Mouse (Mus musculus) left cerebral cortex, adult 2 months (tissue): ENCODE measurements around the gene Ankrd17. TPM values are rescaled to one million over a fixed set of nuclear protein-coding genes. Genes with fewer than 3 reads are reported as not detected.

Experiments
- DNase-seq, 2 experiments: peaks; one replicate each; pipeline ENCODE4 v3.0.0; 2021 to 2022; ENCODE audit warnings: low spot score in 2 of 2, mixed read lengths in 1 of 2; ENCODE audit errors: extremely low spot score in 1 of 2
- H3K27ac ChIP-seq: fragments of 200-600 bp; 2 replicates; pipeline ENCODE4 v1.8.1; 2022
- H3K4me3 ChIP-seq: fragments of 200-600 bp; 2 replicates; pipeline ENCODE4 v1.8.1; 2022
- CTCF ChIP-seq: fragments of 200-600 bp; IDR thresholded peaks from 2 replicates; pipeline ENCODE4 v1.8.1; 2022; ENCODE audit warnings: antibody characterized with exemption, mild to moderate bottlenecking, moderate library complexity
- intact Hi-C: fragments of 180-260 bp; cut with DNase I; formaldehyde crosslinking; loops from one replicate; pipeline ENCODE4 v1.15.1; 2025
- total RNA-seq, 2 experiments: library from RNA; stranded (reverse); gene quantifications; 2 replicates each; pipeline ENCODE4 v1.2.3; 2021

The Ankrd17 gene
- total RNA-seq, 2 experiments from 2014 or later: 124 TPM

DNA sequence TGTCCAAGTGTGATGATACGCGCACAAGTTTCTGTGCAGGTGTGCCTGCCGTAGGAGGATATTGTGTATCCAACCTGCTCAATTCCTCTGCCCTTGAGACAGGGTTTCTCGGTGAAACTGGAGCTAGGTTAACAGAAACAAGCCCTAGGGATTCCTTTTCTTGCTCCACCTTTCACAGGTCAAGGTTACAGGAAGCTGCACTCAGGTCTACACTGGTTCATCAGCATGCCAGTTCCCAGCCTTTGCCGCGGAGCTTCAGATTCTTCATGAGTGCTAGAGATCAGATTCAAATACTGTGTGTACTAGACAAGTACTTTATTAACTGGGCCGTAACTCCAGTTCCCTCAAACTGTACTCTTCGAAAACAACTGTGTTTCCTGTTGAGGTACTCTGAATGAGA is 131.2 kb downstream of the Ankrd17 start:
- TF ChIP-seq CTCF: no peak
- intact Hi-C loops: no loop called here
- Histone ChIP-seq H3K27ac (no peak overlapping the region), H3K4me3 (no peak overlapping the region)
- no peak for DNase-seq

- no peak for DNase-seq
- TF ChIP-seq CTCF: no peak
- H3K27ac ChIP-seq: no peak overlapping the region
- intact Hi-C loops: no loop called here
- H3K4me3 ChIP-seq: no peak overlapping the region
Observed at GRCm38 (mm10) chr5:90233305-90233704, 133.1 kb downstream of the Ankrd17 start.

DNA sequence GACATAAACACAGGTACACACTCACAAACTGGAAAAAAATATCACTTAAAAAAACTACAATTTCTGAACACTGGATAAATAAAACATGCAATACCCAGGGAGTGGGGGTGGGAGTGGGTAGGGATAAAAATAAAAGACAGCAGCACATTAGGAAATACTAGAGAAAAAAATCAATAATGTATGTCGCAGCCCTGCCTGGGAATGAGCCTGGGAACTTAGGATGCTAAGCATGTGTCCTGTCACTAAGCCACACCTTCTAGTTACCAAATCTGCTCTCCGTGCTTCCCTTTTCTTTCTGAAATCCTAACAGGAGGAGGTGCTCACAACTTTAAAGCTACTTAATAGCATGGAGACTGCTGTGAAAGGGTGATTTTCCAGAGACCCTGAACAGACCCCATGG is 136.6 kb downstream of the Ankrd17 start:
- Histone ChIP-seq H3K27ac (no peak overlapping the region), H3K4me3 (no peak overlapping the region)
- no peak for DNase-seq
- no peak for TF ChIP-seq CTCF
- intact Hi-C loops: loop anchor here (10.0 kb wide), 1 partner anchor 705 kb away; the partner anchor contains the start of gene Mthfd2l

DNA sequence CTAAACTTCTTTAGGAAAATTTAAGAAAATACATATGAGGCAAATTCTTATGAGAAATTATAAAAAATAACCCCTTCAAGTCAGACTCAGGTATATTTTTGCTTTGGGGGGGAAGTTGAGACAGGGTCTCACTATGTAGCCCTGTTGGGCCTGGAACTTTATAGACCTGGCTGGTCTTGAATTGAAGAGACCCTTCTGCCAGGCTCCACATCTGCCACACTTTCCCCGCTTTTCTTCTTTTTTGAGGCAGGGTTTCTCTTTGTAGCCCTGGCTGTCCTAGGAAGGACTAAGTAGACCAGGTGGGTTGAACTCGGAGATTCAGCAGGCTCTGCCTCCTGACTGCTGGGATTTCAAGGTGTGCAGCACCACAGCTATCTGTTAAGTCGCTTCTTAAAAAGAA is 139.7 kb downstream of the Ankrd17 start:
- no peak for DNase-seq
- Histone ChIP-seq H3K4me3 (no peak overlapping the region), H3K27ac (no peak overlapping the region)
- TF ChIP-seq CTCF: no peak
- intact Hi-C loops: loop anchor here (10.0 kb wide), 1 partner anchor 708 kb away; the partner anchor contains the start of gene Mthfd2l

DNA sequence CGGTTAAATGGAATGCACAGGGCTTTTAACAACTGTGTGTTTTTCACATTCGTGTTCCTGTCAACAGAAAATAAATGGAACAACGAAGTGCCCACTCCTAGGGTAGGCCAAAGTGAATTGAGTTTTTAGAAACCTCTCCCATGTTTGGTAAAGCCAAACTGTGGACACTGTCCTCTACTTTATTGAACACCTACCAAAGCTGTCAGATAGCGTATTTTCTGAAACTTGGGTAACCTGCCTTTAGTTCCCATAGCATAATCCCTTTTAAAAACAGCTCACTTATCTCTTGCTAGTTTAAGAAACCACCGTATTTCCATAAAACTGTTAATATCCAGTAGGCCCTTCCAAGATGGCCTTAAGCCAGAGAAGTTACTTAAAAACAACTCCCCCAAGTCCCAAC is 141.6 kb downstream of the Ankrd17 start:
- DNase-seq: no peak
- H3K27ac ChIP-seq: no peak overlapping the region
- intact Hi-C loops: loop anchor here (1.0 to 10.0 kb wide), 4 partner anchors 142 to 710 kb away; partner anchors contain the start of genes Ankrd17, Mthfd2l and Rassf6
- no peak overlapping the region for H3K4me3 ChIP-seq
- no peak for TF ChIP-seq CTCF

DNA sequence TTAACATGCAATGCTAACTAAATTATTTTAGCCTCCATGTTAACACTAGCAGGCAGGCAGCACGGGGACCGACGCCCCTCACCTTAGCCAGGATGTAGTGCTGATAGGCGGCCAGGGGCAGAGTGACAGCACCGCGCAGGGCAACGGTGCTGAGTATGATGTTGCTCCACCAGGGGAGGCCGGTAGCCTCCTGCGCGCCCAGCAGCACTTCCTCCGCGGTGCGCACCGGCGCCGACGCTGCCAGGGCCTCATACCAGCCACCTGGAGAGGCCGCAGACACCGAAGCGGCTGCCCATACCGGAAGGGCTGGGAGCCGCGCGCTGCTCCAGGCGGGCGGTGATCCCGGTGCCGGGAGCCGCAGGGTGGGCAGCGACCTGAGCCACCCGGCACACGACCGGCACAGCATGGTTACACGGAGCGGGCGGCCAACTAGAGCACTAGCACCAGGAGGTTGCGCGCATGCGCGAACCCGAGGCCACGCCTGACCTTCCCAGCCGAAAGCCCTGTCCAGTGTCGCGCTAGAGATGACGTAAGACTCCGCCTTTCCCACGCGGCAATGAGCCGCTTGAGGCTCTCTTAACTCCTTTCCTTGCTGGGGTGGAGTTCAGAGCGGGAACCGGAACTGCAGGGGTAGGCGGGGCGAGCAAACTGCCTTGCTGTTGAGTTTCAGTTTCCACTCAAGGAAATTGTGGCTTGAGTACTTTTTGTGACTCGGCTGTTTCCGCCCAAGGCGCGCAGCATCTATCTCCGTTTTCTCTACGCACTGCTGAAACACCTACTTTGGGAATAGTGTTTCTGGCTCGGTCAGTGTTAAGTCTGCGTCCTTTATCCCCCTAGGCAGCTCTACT is 142.6 kb downstream of the Ankrd17 start, which contains the start of gene Cox18:
Gene Cox18 (minus strand): TSS at position 468 of the 848 bp plus-strand sequence.
- TF ChIP-seq CTCF: no peak; the same call in 1 of the 2 replicates
- Histone ChIP-seq H3K27ac (peak within 1 kb of the TSS; percentile 86), H3K4me3 (peak within 1 kb of the TSS; percentile 98)
- intact Hi-C loops: loop anchor here (1.0 to 10.0 kb wide), 4 partner anchors 143 to 711 kb away; partner anchors contain the start of genes Ankrd17, Mthfd2l and Rassf6
- peak; percentile 98 to 99 for DNase-seq

GRCm38 (mm10) chr5:90222937-90223336 is 143.4 kb downstream of the Ankrd17 start:
- peak overlapping the region; percentile 86 for H3K27ac ChIP-seq
- DNase-seq: no peak
- intact Hi-C loops: loop anchor here (5.0 to 10.0 kb wide), 3 partner anchors 364 to 712 kb away; partner anchors contain the start of genes Mthfd2l and Rassf6

GRCm38 (mm10) chr5:90217791-90218190 is 148.6 kb downstream of the Ankrd17 start:
- intact Hi-C loops: no loop called here
- Histone ChIP-seq H3K4me3 (no peak overlapping the region), H3K27ac (no peak overlapping the region)
- no peak for TF ChIP-seq CTCF
- DNase-seq: no peak

More at GRCm38 (mm10) chr5:90222937-90223336, 143.4 kb downstream of the Ankrd17 start:
- no peak for TF ChIP-seq CTCF
- H3K4me3 ChIP-seq: peak overlapping the region; percentile 98

DNA sequence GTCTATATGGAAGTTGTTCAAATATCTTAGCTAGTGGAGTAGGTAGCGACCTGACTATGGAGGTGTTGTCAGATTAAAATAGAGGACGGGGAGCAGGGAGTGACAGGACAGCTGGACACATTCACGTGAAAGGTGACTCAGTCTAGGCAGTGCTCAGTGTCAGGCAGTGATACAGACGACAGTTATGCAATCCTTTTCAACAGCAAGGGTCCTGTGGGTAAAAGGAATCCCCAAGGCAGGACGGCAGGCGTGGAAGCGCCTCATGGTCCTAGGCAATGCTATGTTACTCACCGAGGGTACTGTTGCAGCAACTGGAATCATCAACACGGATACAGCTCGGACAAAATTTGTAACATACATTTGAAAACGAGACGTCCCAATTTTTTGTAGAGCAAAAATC is 149.2 kb downstream of the Ankrd17 start:
- DNase-seq: no peak
- intact Hi-C loops: no loop called here
- no peak overlapping the region for H3K27ac ChIP-seq
- no peak overlapping the region for H3K4me3 ChIP-seq
- TF ChIP-seq CTCF: no peak

GRCm38 (mm10) chr5:90213356-90213755 is 153.0 kb downstream of the Ankrd17 start:
- TF ChIP-seq CTCF: no peak
- intact Hi-C loops: no loop called here
- no peak for DNase-seq
- no peak overlapping the region for H3K4me3 ChIP-seq
- H3K27ac ChIP-seq: no peak overlapping the region

- intact Hi-C loops: loop anchor here (2.0 to 10.0 kb wide), 4 partner anchors 298 to 702 kb away; partner anchors contain the start of gene Cxcl2
- H3K27ac ChIP-seq: no peak overlapping the region
- H3K4me3 ChIP-seq: no peak overlapping the region
- peak in 1 of 2 experiments; percentile 28 for DNase-seq
- peak; percentile 89 for TF ChIP-seq CTCF
Observed at GRCm38 (mm10) chr5:90203168-90203567, 163.2 kb downstream of the Ankrd17 start.

DNA sequence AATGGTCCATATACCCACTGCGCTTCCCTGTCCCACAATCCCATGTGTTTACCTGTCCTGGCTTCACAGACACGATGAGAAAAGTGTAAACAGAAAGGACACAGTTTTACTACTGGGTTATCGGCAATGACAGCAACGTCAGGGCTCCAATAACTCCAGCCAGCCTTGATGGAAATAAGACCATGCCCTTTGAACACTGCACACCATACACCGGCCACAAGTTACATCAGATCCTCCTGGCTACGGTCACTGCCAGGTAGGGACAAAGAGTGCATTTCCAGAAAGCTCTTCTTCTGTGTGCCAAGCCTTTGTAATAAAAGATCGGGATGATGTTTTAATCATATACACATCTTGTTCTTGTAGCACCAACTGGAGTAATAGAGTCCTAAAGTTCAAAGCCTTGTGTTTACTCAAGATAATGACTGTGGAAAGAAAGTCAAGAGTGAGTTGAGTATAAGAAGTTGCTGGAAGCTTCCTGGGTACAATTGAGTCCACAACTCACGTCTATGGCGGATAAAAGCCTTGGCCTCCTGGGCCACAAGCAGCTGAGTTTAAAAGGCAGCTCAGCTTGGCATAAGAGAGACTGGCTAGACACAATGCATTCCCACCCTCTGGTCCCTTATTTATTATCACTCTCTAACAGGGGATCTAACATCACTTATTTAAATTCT is 163.8 kb downstream of the Ankrd17 start:
- DNase-seq: no peak
- Histone ChIP-seq H3K4me3 (no peak overlapping the region), H3K27ac (no peak overlapping the region)
- intact Hi-C loops: loop anchor here (2.0 to 10.0 kb wide), 4 partner anchors 298 to 702 kb away; partner anchors contain the start of gene Cxcl2
- TF ChIP-seq CTCF: no peak
